Mouse (Mus musculus) embryo, embryonic 9.5 days (tissue): ENCODE results near the gene Batf3.
"Not testable (repeated sequence)": the region's sequence is repeated elsewhere in the genome, so short reads cannot be mapped to it uniquely, and the experiment has no call there.

ENCODE experiments used
- DNase-seq: peaks from one replicate; pipeline ENCODE4 v3.0.0-alpha.2; 2017; ENCODE audit errors: extremely low spot score

The Batf3 gene

GRCm38 (mm10) chr1:191131692-191132091, 34.0 kb downstream of the Batf3 start:
- DNase-seq, result no peak

DNA sequence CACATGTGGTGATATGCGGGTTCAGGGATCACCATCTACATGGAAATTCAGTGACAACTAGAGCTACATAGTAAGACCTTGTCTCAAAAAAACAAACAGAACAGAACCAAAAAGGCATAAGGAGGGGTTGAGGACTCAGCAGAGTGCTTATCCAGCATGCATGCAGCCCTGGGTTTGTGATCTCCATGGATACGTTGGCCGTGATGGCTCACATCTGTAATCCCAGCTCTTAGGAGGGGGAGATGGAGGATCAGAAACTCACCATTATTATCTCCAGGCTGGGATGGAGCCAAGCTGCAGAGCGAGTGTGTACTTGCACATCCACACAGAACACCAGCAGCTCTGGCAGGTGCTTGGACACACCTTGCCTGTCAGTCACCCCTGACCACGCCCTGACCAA, 34.6 kb downstream of the Batf3 start:
- DNase-seq, result no peak

DNA sequence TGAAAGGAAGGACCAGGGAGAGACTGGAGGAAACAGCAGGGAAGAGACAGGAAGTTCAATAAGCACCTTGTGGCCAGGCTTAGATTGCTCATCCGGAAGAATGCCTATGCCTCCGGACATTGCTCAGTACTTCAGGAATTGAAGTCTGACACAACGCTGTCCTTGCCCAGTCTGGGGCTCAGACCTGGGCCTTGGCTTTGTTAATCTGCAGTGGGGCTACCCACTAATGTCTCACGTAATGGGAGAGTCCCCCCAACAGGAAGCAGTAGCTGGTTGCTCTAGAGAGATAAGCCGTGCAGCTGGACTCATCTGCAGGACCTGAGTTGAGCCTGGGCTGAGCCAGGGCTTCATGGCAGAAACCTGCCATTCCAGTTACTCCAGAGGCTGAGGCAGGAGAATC, 35.3 kb downstream of the Batf3 start:
- DNase-seq, result no peak

DNA sequence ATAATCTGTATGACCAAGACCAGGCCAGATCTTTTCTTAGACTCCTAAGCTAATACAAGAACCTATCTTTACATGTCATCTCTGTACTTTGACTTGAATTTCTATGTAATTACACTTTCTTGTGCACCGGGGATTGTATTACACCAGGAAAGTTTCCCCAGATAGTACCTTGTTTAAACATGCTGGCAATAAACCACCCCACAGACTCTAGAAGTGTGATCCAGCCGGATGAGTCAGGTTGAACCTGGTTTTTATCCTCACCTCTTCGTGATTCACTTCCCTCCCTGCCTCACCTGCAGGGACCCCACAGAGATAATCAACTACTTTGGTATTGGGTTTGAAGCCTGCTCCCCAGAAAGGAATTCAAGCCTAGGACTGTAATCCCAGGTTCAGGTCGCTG, 37.8 kb downstream of the Batf3 start:
- DNase-seq, result no peak

- no peak for DNase-seq
Measured at GRCm38 (mm10) chr1:191138436-191138835, 40.8 kb downstream of the Batf3 start.

DNA sequence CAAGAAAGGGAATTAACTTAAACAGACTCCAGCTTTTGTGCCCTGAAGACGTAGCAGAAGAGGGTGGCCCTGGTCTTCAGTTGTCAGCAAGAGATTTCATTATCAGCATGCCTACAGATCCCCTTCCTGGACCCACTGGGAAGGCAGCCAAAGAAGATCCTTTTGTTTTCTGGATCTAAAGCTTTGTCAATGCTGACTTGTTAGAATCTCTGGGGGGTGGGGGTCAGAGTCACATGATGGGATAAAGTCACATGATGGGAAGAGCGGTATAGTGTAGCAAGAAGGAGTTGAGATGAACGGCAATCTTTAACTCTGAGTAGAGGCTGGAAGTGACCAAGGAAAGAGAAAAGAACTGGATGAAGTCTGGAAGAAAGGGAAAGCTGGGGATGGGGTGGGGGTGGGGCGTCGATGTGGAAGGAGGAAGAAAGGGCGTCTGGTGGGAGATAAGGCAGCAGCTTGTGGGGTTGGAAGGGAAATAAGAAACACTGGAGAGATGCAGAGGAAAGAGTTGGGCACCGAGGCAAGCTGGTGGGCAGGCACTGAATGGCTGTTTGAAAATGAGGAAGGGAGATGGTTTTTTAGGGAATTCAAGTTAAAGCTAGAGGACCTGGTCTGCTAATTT, 41.3 kb downstream of the Batf3 start:
- DNase-seq, result no peak

- no peak for DNase-seq
Measured at GRCm38 (mm10) chr1:191140983-191141382, 43.3 kb downstream of the Batf3 start.

- DNase-seq, result not testable (repeated sequence)
Measured at GRCm38 (mm10) chr1:191149489-191149888, 51.8 kb downstream of the Batf3 start.

- no peak for DNase-seq
Measured at GRCm38 (mm10) chr1:191150924-191151605, 53.4 kb downstream of the Batf3 start.

- peak; percentile 56 for DNase-seq
Measured at GRCm38 (mm10) chr1:191153052-191153451, 55.4 kb downstream of the Batf3 start.

DNA sequence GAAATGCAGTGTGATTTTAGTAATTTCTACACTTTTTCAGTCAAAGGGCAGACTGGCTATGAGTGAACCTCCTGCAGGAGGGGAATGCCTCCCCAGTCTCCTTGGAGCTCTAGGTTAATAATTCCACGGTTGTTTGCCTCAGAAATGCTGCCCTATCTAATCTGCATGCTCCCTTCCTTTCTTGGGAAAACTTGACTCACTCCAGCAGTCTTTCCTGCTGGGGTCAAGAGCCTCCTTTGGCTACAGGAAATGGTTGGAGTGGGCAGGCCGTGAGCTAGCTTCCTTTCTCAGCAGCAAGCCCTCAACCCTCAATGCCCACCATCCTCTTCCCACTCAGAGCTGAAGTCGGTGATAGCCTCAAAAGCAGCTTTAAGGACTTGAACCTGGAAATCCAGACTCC, 56.7 kb downstream of the Batf3 start:
- DNase-seq, result no peak
